In genomic region chr2:172861590-172861989, GRCm38 (mm10) we compare ENCODE assay signal across 15 mouse cellular contexts.
DNase-seq lines count a peak whose midpoint lies in the region; ATAC-seq lines count a peak whose summit lies in the region.
"Had no signal": no experiment of that assay in that cellular context is flagged by ENCODE, and none has a peak within 500 bp of the region (broad histone marks: within the 10 kb centered on the region; RNA-seq: fewer than 3 reads in every experiment).

No protein-coding gene starts in this region.

- WGBS in heart, embryonic 13.5 days: 47% methylated on average over 14 of the region's 14 CpGs
- WGBS in limb, embryonic 12.5 days: 66% methylated on average over 14 of the region's 14 CpGs
- WGBS in limb, embryonic 10.5 days: 79% methylated on average over 14 of the region's 14 CpGs

- H3K4me1 ChIP-seq in heart, embryonic 13.5 days: peaks cover 72% of the 10 kb centered on the region
- H3K4me1 ChIP-seq in limb, embryonic 12.5 days (replicated peaks): peaks cover 47% of the 10 kb centered on the region
- peaks cover 49% of the 10 kb centered on the region for H3K4me1 ChIP-seq in limb, embryonic 10.5 days

- H3K27ac ChIP-seq in heart, embryonic 13.5 days (replicated peaks): peak overlapping the region; percentile 93
- H3K27ac ChIP-seq in limb, embryonic 12.5 days: no peak overlapping the region
- no peak overlapping the region for H3K27ac ChIP-seq in limb, embryonic 10.5 days
- H3K27ac ChIP-seq: hindbrain, postnatal 0 days; neural tube, embryonic 15.5 days had no signal

- no peak overlapping the region for H3K4me3 ChIP-seq in heart, embryonic 13.5 days
- no peak overlapping the region for H3K4me3 ChIP-seq in limb, embryonic 12.5 days (replicated peaks)
- no peak overlapping the region for H3K4me3 ChIP-seq in limb, embryonic 10.5 days
- H3K4me3 ChIP-seq: neural tube, embryonic 15.5 days had no signal

- H3K9ac ChIP-seq in heart, embryonic 13.5 days: peak overlapping the region; percentile 54
- H3K9ac ChIP-seq in limb, embryonic 12.5 days (replicated peaks): no peak overlapping the region
- H3K9ac ChIP-seq: neural tube, embryonic 15.5 days had no signal

- no peak for DNase-seq in heart, postnatal 25 days (ENCODE audit: low spot score)
- no peak for DNase-seq in limb, embryonic 10.5 days (ENCODE audit: low spot score)
- peak; percentile 27 for DNase-seq in urinary bladder, postnatal 25 days (ENCODE audit: low spot score)
- no peak for DNase-seq in urinary bladder, postnatal 4 days (ENCODE audit: low spot score in 2 of 2)
- peak; percentile 46 to 69 for DNase-seq in urinary bladder, postnatal 36 days (ENCODE audit: low spot score in 2 of 2)
- DNase-seq in retina, postnatal 1 day: no peak
- DNase-seq: adrenal gland, postnatal 25 days; kidney, adult 9 months; thymus, adult 2 months had no signal

- no peak for ATAC-seq in heart, embryonic 13.5 days (ENCODE audit: extremely low read depth, insufficient number of reproducible peaks, low FRiP score, low TSS enrichment)
- 0 out of 2 replicates have a peak, but pooled peaks have one; percentile 11 for ATAC-seq in limb, embryonic 12.5 days (ENCODE audit: insufficient number of reproducible peaks, insufficient read depth, low FRiP score, low TSS enrichment, low read depth)
- ATAC-seq: hindbrain, postnatal 0 days had no signal

- intact Hi-C loops in heart, postnatal 25 days (cut with DNase I): no loop called here

- H3K27me3 ChIP-seq in heart, embryonic 13.5 days (replicated peaks): 0 out of 2 replicates have a peak, but pooled peaks cover 4% of the 10 kb centered on the region
- H3K27me3 ChIP-seq in limb, embryonic 12.5 days: peaks cover 14% of the 10 kb centered on the region; the same call in 1 of the 2 replicates
- peaks cover 34% of the 10 kb centered on the region for H3K27me3 ChIP-seq in limb, embryonic 10.5 days (ENCODE audit: low read depth, poor library complexity, severe bottlenecking)

- H3K36me3 ChIP-seq in heart, embryonic 13.5 days: no peaks in the 10 kb centered on the region
- H3K36me3 ChIP-seq in limb, embryonic 12.5 days: no peaks in the 10 kb centered on the region; the same call in 1 of the 2 replicates
- peaks cover 8% of the 10 kb centered on the region; the same call in 1 of the 2 replicates for H3K36me3 ChIP-seq in limb, embryonic 10.5 days
- H3K36me3 ChIP-seq: G1E; neural tube, embryonic 15.5 days had no signal

- peaks cover 4% of the 10 kb centered on the region; the same call in 1 of the 2 replicates for H3K9me3 ChIP-seq in heart, embryonic 13.5 days
- H3K9me3 ChIP-seq in limb, embryonic 12.5 days: peaks cover 9% of the 10 kb centered on the region; the same call in 1 of the 2 replicates
- 0 out of 2 replicates have a peak, but pooled peaks cover 4% of the 10 kb centered on the region for H3K9me3 ChIP-seq in limb, embryonic 10.5 days (replicated peaks)
- H3K9me3 ChIP-seq: neural tube, embryonic 15.5 days had no signal

- no peak overlapping the region for H3K4me2 ChIP-seq in heart, embryonic 13.5 days
- no peak overlapping the region for H3K4me2 ChIP-seq in limb, embryonic 12.5 days
- H3K4me2 ChIP-seq: liver, embryonic 11.5 days; neural tube, embryonic 15.5 days had no signal

Comparison
In these comparisons a context has a peak if more than half of its experiments do, and no peak if none do; other contexts are left out.
1. DNase-seq: peak in urinary bladder, postnatal 25 days (single experiment) and urinary bladder, postnatal 36 days (2 of 2); none in heart, postnatal 25 days (single experiment), limb, embryonic 10.5 days (single experiment), urinary bladder, postnatal 4 days (0 of 2) and retina, postnatal 1 day (single experiment).